Mouse (Mus musculus) stomach, embryonic 14.5 days (tissue): ENCODE data around the gene Ift43. TPM values are rescaled to one million over a fixed set of nuclear protein-coding genes. Genes with fewer than 3 reads are reported as not detected.

Experiments
- ATAC-seq: fragments of 200-750 bp; cut with Nextera tagmentation; 2 replicates; pipeline ENCODE4 v1.8.0; 2017; ENCODE audit warnings: low read depth, moderate TSS enrichment; ENCODE audit not compliant: insufficient number of reproducible peaks, insufficient read depth, low FRiP score
- H3K27ac ChIP-seq: fragments of 300-500 bp; sonication (generic); 2 replicates; pipeline ENCODE4 v1.5.1; 2014; ENCODE audit warnings: mild to moderate bottlenecking, low read length, moderate library complexity, mixed read lengths
- H3K27me3 ChIP-seq: fragments of 300-500 bp; sonication (generic); 2 replicates; pipeline ENCODE4 v1.6.1; 2014; ENCODE audit warnings: low read length, control low read depth, mixed read lengths; ENCODE audit not compliant: control insufficient read depth, insufficient read depth
- H3K36me3 ChIP-seq: fragments of 300-500 bp; sonication (generic); 2 replicates; pipeline ENCODE4 v1.6.1; 2014; ENCODE audit warnings: mild to moderate bottlenecking, control low read depth, low read length, moderate library complexity, mixed read lengths; ENCODE audit not compliant: control insufficient read depth, insufficient read depth
- H3K4me1 ChIP-seq: fragments of 300-500 bp; sonication (generic); 2 replicates; pipeline ENCODE4 v1.6.1; 2014; ENCODE audit warnings: low read length, control low read depth, mixed read lengths; ENCODE audit not compliant: control insufficient read depth, insufficient read depth
- H3K4me2 ChIP-seq: fragments of 300-500 bp; sonication (generic); replicated peaks from 2 replicates; pipeline ENCODE4 v1.6.1; 2014; ENCODE audit warnings: low read depth, low read length, control low read depth
- H3K4me3 ChIP-seq: fragments of 300-500 bp; sonication (generic); 2 replicates; pipeline ENCODE4 v1.5.1; 2014; ENCODE audit warnings: low read depth, low read length, control low read depth
- H3K9ac ChIP-seq: fragments of 300-500 bp; sonication (generic); replicated peaks from 2 replicates; pipeline ENCODE4 v1.6.1; 2014; ENCODE audit warnings: low read depth, mild to moderate bottlenecking, control low read depth, low read length, moderate library complexity, mixed read lengths
- H3K9me3 ChIP-seq: fragments of 300-500 bp; sonication (generic); 2 replicates; pipeline ENCODE4 v1.6.1; 2016; ENCODE audit warnings: low read depth, low read length, control low read depth; ENCODE audit not compliant: control insufficient read depth
- WGBS: fragments of 180-500 bp; shearing (Covaris S2); extraction: QIAGEN DNeasy Blood & Tissue Kit; methylation state at CpG from one replicate; pipeline ENCODE4 v1.1.7; 2014; 5-methylcytosine and 5-hydroxymethylcytosine counted together
- polyA plus RNA-seq: library from polyadenylated mRNA; unstranded; fragments of >200 nt; fragmentation: Nextera tagmentation; extraction: Ambion mirVana; gene quantifications from 2 replicates; pipeline ENCODE4 v1.2.1, GENCODE M21; 2014

Ift43 gene
- polyA plus RNA-seq, 1 experiment from 2014 or later, result 74.5 TPM

DNA sequence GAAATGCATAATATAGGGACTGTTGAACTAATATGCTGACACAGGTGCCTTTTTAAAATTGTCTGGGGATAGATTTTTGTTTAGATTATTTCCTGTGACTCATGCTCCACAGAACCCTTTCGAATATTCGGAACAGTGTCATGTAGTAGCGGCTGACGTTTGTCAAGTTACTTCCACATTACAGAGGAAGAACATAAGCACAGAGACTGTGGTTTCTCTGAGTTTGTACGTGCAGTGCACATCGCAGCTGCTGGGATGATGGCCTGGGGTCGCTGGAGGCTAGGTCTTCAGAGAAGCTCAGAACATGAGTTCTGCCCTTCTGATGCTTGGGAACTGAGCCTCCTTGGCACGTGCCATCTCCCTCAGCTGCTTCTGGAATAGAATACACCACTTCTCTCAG lies 35.0 kb upstream of the Ift43 start:
- no peak overlapping the region for H3K27ac ChIP-seq
- no peak overlapping the region for H3K4me2 ChIP-seq
- no peaks in the 10 kb centered on the region for H3K4me1 ChIP-seq
- ATAC-seq, result no peak
- no peaks in the 10 kb centered on the region for H3K36me3 ChIP-seq
- no peak overlapping the region for H3K4me3 ChIP-seq
- H3K9me3 ChIP-seq, result no peaks in the 10 kb centered on the region; the same call in 1 of the 2 replicates
- WGBS, result 72% methylated on average over 8 of the region's 8 CpGs
- H3K9ac ChIP-seq, result no peak overlapping the region
- no peaks in the 10 kb centered on the region for H3K27me3 ChIP-seq

GRCm38 (mm10) chr12:86049813-86050212 lies 32.5 kb upstream of the Ift43 start:
- H3K4me1 ChIP-seq, result no peaks in the 10 kb centered on the region
- H3K27me3 ChIP-seq, result no peaks in the 10 kb centered on the region
- no peak overlapping the region for H3K4me3 ChIP-seq
- H3K9me3 ChIP-seq, result no peaks in the 10 kb centered on the region
- H3K27ac ChIP-seq, result no peak overlapping the region
- no peak overlapping the region for H3K4me2 ChIP-seq
- ATAC-seq, result no peak
- H3K36me3 ChIP-seq, result no peaks in the 10 kb centered on the region
- 72% methylated on average over 6 of the region's 6 CpGs for WGBS
- no peak overlapping the region for H3K9ac ChIP-seq

- no peak overlapping the region for H3K27ac ChIP-seq
- H3K36me3 ChIP-seq, result no peaks in the 10 kb centered on the region
- H3K4me2 ChIP-seq, result no peak overlapping the region
- H3K4me3 ChIP-seq, result no peak overlapping the region
- H3K9me3 ChIP-seq, result no peaks in the 10 kb centered on the region
- no peaks in the 10 kb centered on the region for H3K27me3 ChIP-seq
- no peaks in the 10 kb centered on the region for H3K4me1 ChIP-seq
- 82% methylated on average over 5 of the region's 5 CpGs for WGBS
- no peak overlapping the region for H3K9ac ChIP-seq
- no peak for ATAC-seq
Measured at GRCm38 (mm10) chr12:86051477-86051876, 30.9 kb upstream of the Ift43 start.

DNA sequence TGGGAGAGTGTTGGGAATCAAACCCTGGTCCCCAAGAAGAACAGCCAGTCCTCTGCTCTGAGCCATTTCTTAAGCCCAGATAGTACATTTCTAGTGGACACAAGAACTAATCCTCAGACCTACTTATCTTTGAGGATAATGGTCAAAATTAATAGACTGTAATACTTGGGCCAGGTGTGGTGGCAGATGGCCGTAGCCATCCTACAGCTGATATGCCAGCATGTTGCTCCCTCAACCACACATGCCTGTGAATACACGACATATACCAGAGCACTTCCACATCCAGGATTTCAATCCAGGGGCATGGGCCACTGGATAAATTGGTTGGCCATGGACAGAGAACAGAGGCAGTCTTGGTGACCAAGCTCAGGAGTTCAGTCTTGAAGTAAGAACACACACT lies 27.0 kb upstream of the Ift43 start:
- no peaks in the 10 kb centered on the region for H3K27me3 ChIP-seq
- 97% methylated on average over 2 of the region's 2 CpGs for WGBS
- H3K36me3 ChIP-seq, result no peaks in the 10 kb centered on the region
- H3K4me3 ChIP-seq, result no peak overlapping the region
- no peaks in the 10 kb centered on the region for H3K4me1 ChIP-seq
- H3K27ac ChIP-seq, result no peak overlapping the region
- ATAC-seq, result no peak
- no peak overlapping the region for H3K9ac ChIP-seq
- no peak overlapping the region for H3K4me2 ChIP-seq
- H3K9me3 ChIP-seq, result no peaks in the 10 kb centered on the region

DNA sequence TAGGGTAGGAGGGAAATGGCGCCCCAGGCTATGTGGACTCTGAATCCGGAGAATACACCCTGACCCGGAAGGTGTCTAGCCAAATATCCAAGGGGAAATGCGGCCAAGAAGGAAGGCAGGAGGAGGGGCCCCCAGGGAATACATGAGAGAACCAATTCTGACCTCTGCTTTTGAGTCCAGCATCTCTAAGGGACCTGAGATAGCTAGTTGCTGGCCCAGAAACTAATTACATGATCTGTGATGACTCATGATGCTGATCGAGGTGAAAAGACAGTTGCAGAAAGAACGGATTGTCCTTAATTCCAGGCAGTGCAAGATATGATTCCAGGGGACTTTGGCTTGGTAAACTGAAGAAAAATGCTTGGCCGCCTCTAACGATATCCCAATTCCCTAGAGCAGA lies 25.4 kb upstream of the Ift43 start:
- Histone ChIP-seq H3K9me3 (no peaks in the 10 kb centered on the region), H3K36me3 (no peaks in the 10 kb centered on the region), H3K27ac (no peak overlapping the region), H3K4me1 (no peaks in the 10 kb centered on the region), H3K27me3 (no peaks in the 10 kb centered on the region), H3K4me2 (no peak overlapping the region), H3K4me3 (no peak overlapping the region), H3K9ac (no peak overlapping the region)
- 90% methylated on average over 8 of the region's 8 CpGs for WGBS
- ATAC-seq, result no peak

- peaks cover 5% of the 10 kb centered on the region for H3K36me3 ChIP-seq
Measured at GRCm38 (mm10) chr12:86057516-86057915, 24.8 kb upstream of the Ift43 start.

GRCm38 (mm10) chr12:86059341-86059740 lies 23.0 kb upstream of the Ift43 start:
- no peak overlapping the region for H3K27ac ChIP-seq
- ATAC-seq, result no peak
- no peaks in the 10 kb centered on the region for H3K4me1 ChIP-seq
- H3K36me3 ChIP-seq, result peaks cover 6% of the 10 kb centered on the region
- 44% methylated on average over 6 of the region's 6 CpGs for WGBS
- no peak overlapping the region for H3K4me3 ChIP-seq
- H3K9ac ChIP-seq, result no peak overlapping the region
- no peak overlapping the region for H3K4me2 ChIP-seq
- no peaks in the 10 kb centered on the region for H3K27me3 ChIP-seq
- no peaks in the 10 kb centered on the region for H3K9me3 ChIP-seq

More at GRCm38 (mm10) chr12:86057516-86057915, 24.8 kb upstream of the Ift43 start:
- Histone ChIP-seq H3K4me2 (no peak overlapping the region), H3K9me3 (no peaks in the 10 kb centered on the region), H3K9ac (no peak overlapping the region), H3K4me3 (no peak overlapping the region), H3K27ac (no peak overlapping the region), H3K4me1 (no peaks in the 10 kb centered on the region), H3K27me3 (no peaks in the 10 kb centered on the region)
- ATAC-seq, result no peak
- 88% methylated on average over 8 of the region's 8 CpGs for WGBS

DNA sequence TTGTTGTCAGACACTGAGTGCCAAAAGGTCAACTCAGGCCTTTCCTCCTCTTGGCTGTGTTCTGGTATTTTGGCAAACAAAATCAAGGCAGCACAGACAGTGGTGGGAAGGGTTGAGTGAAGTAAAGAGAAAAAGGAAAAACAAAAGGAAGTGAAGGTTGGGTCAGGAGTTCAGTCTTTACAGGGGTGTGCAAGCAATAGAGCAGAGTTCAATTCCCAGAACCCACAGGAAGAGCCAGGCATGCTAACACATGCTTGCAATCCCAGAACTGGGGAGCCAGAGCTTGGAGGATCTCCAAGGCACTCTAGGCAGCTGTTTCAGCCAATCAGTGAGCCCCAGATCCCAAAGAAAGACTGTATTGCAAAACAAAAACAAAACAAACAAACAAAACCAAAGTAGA lies 17.5 kb upstream of the Ift43 start:
- no peak for ATAC-seq
- H3K27ac ChIP-seq, result no peak overlapping the region
- H3K36me3 ChIP-seq, result peaks cover 6% of the 10 kb centered on the region
- no peaks in the 10 kb centered on the region for H3K4me1 ChIP-seq
- no peak overlapping the region for H3K9ac ChIP-seq
- no peaks in the 10 kb centered on the region for H3K27me3 ChIP-seq
- H3K4me2 ChIP-seq, result no peak overlapping the region
- H3K9me3 ChIP-seq, result no peaks in the 10 kb centered on the region
- no peak overlapping the region for H3K4me3 ChIP-seq

DNA sequence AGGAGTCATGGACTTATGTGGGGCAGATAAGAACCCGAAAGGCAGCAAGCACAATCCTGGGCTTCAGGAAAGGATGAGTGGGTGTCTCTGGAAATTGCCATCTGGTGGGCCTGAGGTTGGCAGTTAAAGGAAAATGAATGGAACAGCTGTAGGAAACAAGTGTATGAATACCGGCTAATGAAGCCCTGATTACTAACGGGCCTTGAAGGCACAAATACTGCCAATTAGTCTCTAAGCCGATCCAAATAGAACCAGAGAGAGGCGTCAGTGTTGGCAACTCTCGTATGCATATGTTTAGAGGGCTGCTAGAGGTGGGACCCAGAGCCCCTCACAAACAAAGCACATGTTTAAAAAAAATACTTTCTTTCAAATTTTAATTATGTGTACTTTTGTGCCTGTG lies 10.9 kb upstream of the Ift43 start:
- H3K9ac ChIP-seq, result no peak overlapping the region
- 86% methylated on average over 6 of the region's 6 CpGs for WGBS
- no peaks in the 10 kb centered on the region for H3K9me3 ChIP-seq
- no peak overlapping the region for H3K4me2 ChIP-seq
- no peak for ATAC-seq
- no peak overlapping the region for H3K27ac ChIP-seq
- no peak overlapping the region for H3K4me3 ChIP-seq
- H3K27me3 ChIP-seq, result no peaks in the 10 kb centered on the region
- peaks cover 4% of the 10 kb centered on the region; the same call in 1 of the 2 replicates for H3K4me1 ChIP-seq
- H3K36me3 ChIP-seq, result no peaks in the 10 kb centered on the region
